ENCODE assay signal across 11 mouse cellular contexts in the genomic region with DNA sequence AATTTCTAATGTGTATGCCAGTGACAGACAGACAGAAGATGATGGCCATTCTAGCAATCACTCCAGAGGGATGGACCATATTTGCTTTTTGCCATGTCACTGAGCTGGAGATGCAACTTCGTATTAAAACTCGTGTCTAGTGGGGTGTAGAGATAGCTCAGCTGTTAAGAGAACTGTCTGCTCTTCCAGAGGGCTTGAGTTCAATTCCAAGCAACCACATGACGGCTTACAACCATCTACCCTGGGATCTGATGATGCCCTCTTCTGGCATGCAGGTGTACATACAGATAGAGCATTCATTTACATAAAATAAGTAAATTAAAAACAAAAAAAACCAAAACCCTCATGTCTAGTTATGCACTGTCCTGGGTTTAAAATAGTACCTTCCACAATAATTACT. TPM values are rescaled to one million over a fixed set of nuclear protein-coding genes. Genes with fewer than 3 reads are reported as not detected.
DNase-seq lines count a peak whose midpoint lies in the region; ATAC-seq lines count a peak whose summit lies in the region.
"Had no signal": no experiment of that assay in that cellular context is flagged by ENCODE, and none has a peak within 500 bp of the region (broad histone marks: within the 10 kb centered on the region; RNA-seq: fewer than 3 reads in every experiment).

No protein-coding gene starts in this region.

- DNase-seq in neural tube, embryonic 10.5 days (ENCODE audit: extremely low spot score, low spot score) = no peak
- DNase-seq in hindbrain, embryonic 14.5 days (ENCODE audit: low spot score) = no peak
- no peak for DNase-seq in cerebellum, adult 8-10 months
- DNase-seq: kidney, postnatal 14 days; right cerebral cortex, postnatal 4 days had no signal

- peak overlapping the region; percentile 75; the same call in 1 of the 2 replicates for H3K4me2 ChIP-seq in neural tube, embryonic 13.5 days
- peak overlapping the region; percentile 55 for H3K4me2 ChIP-seq in hindbrain, embryonic 14.5 days (replicated peaks)
- peak overlapping the region; percentile 58; the same call in 1 of the 2 replicates for H3K4me2 ChIP-seq in neural tube, embryonic 14.5 days (ENCODE audit: low read depth, low read length)

- H3K9me3 ChIP-seq in erythroblast, embryonic 14.5 days (ENCODE audit: control insufficient read depth, low read length) = no peaks in the 10 kb centered on the region
- H3K9me3 ChIP-seq in neural tube, embryonic 13.5 days = no peaks in the 10 kb centered on the region
- no peaks in the 10 kb centered on the region for H3K9me3 ChIP-seq in hindbrain, embryonic 14.5 days (ENCODE audit: control insufficient read depth, low read length)
- no peaks in the 10 kb centered on the region for H3K9me3 ChIP-seq in neural tube, embryonic 14.5 days (ENCODE audit: control insufficient read depth, low read length)
- H3K9me3 ChIP-seq: heart, embryonic 15.5 days had no signal

- 89% methylated on average over 3 of the region's 3 CpGs for WGBS in neural tube, embryonic 13.5 days
- WGBS in hindbrain, embryonic 14.5 days = 91% methylated on average over 3 of the region's 3 CpGs
- WGBS in neural tube, embryonic 14.5 days = 90% methylated on average over 3 of the region's 3 CpGs

- no peaks in the 10 kb centered on the region for H3K27me3 ChIP-seq in erythroblast, embryonic 14.5 days (ENCODE audit: control insufficient read depth)
- H3K27me3 ChIP-seq in neural tube, embryonic 13.5 days = no peaks in the 10 kb centered on the region
- no peaks in the 10 kb centered on the region for H3K27me3 ChIP-seq in hindbrain, embryonic 14.5 days (ENCODE audit: control insufficient read depth, insufficient read depth, low read length)
- H3K27me3 ChIP-seq in neural tube, embryonic 14.5 days (ENCODE audit: control insufficient read depth, insufficient read depth, low read length) = no peaks in the 10 kb centered on the region
- H3K27me3 ChIP-seq: heart, embryonic 15.5 days had no signal

- H3K9ac ChIP-seq in neural tube, embryonic 13.5 days = no peak overlapping the region
- peak overlapping the region; percentile 82; the same call in 1 of the 2 replicates for H3K9ac ChIP-seq in hindbrain, embryonic 14.5 days
- H3K9ac ChIP-seq in neural tube, embryonic 14.5 days (replicated peaks; ENCODE audit: low read depth, low read length) = no peak overlapping the region

- H3K4me1 ChIP-seq in erythroblast, embryonic 14.5 days (ENCODE audit: control insufficient read depth) = peaks cover 41% of the 10 kb centered on the region
- H3K4me1 ChIP-seq in neural tube, embryonic 13.5 days (replicated peaks) = peaks cover 25% of the 10 kb centered on the region
- peaks cover 22% of the 10 kb centered on the region for H3K4me1 ChIP-seq in hindbrain, embryonic 14.5 days (replicated peaks; ENCODE audit: control insufficient read depth, insufficient read depth, low read length)
- H3K4me1 ChIP-seq in neural tube, embryonic 14.5 days (ENCODE audit: control insufficient read depth, insufficient read depth, low read length) = peaks cover 8% of the 10 kb centered on the region; the same call in 1 of the 2 replicates

- peak overlapping the region; percentile 85 for H3K4me3 ChIP-seq in erythroblast, embryonic 14.5 days (replicated peaks)
- 0 out of 2 replicates have a peak overlapping the region, but pooled peaks have one; percentile 73 for H3K4me3 ChIP-seq in neural tube, embryonic 13.5 days
- H3K4me3 ChIP-seq in hindbrain, embryonic 14.5 days (replicated peaks; ENCODE audit: low read length) = peak overlapping the region; percentile 62; the same call in 1 of the 2 replicates
- H3K4me3 ChIP-seq in neural tube, embryonic 14.5 days (ENCODE audit: low read depth, low read length) = no peak overlapping the region

- no peak for ATAC-seq in erythroblast, adult 5-6 weeks (replicated peaks; ENCODE audit: low FRiP score, poor library complexity, severe bottlenecking)
- ATAC-seq in neural tube, embryonic 13.5 days (ENCODE audit: low read depth) = no peak
- no peak for ATAC-seq in hindbrain, embryonic 14.5 days (ENCODE audit: low FRiP score)
- no peak for ATAC-seq in neural tube, embryonic 14.5 days (ENCODE audit: low read depth)
- ATAC-seq in inflammation-experienced regulatory T-cells, adult 6 months = no peak

- peaks cover 6% of the 10 kb centered on the region; the same call in 1 of the 2 replicates for H3K36me3 ChIP-seq in erythroblast, embryonic 14.5 days (ENCODE audit: control insufficient read depth)
- no peaks in the 10 kb centered on the region for H3K36me3 ChIP-seq in neural tube, embryonic 13.5 days
- H3K36me3 ChIP-seq in hindbrain, embryonic 14.5 days (replicated peaks; ENCODE audit: control insufficient read depth, insufficient read depth) = no peaks in the 10 kb centered on the region
- no peaks in the 10 kb centered on the region for H3K36me3 ChIP-seq in neural tube, embryonic 14.5 days (ENCODE audit: control insufficient read depth, insufficient read depth, low read length)

- H3K27ac ChIP-seq in neural tube, embryonic 13.5 days (replicated peaks) = no peak overlapping the region
- H3K27ac ChIP-seq in hindbrain, embryonic 14.5 days = no peak overlapping the region
- no peak overlapping the region for H3K27ac ChIP-seq in neural tube, embryonic 14.5 days (ENCODE audit: low read depth, low read length)

RNA-seq across cellular contexts. Expression of a gene that starts 1.5 kb away (rescaled TPM):
- polyA plus RNA-seq in erythroblast, embryonic 14.5 days (2012) = 0.03 TPM in 1 of 2 replicates, not detected in the other
- 0.42 TPM in 1 of 2 replicates, not detected in the other for total RNA-seq in erythroblast, adult 5-6 weeks (2015; ENCODE audit: low replicate concordance)
- total RNA-seq in erythroblast, adult 5-6 weeks (2017; ENCODE audit: low replicate concordance) = 0.09 and 2.5 TPM in 2 replicates
- polyA plus RNA-seq in neural tube, embryonic 13.5 days (2015; fragmentation: Nextera tagmentation; extraction: Ambion mirVana) = 12.0 and 13.6 TPM in 2 replicates
- polyA plus RNA-seq in hindbrain, embryonic 14.5 days (2014; fragmentation: Nextera tagmentation; extraction: Ambion mirVana) = 13.3 and 14.0 TPM in 2 replicates
- polyA plus RNA-seq in neural tube, embryonic 14.5 days (2014; fragmentation: Nextera tagmentation; extraction: Ambion mirVana) = 13.8 and 14.5 TPM in 2 replicates
- polyA plus RNA-seq in inflammation-experienced regulatory T-cells, adult 6 months (2017; shearing (Covaris generic)) = 10 to 100 TPM in 1 of 3 experiments, 1 to 10 TPM in 2; 9.0 to 12.6 (median 9.4) TPM

RNA-seq across cellular contexts. Expression of a gene that starts 1.9 kb away (rescaled TPM):
- 0.11 and 0.15 TPM in 2 replicates for polyA plus RNA-seq in erythroblast, embryonic 14.5 days (2012)
- total RNA-seq in erythroblast, adult 5-6 weeks (2015; ENCODE audit: low replicate concordance) = 15.7 and 22.7 TPM in 2 replicates
- total RNA-seq in erythroblast, adult 5-6 weeks (2017; ENCODE audit: low replicate concordance) = 3.8 and 7.0 TPM in 2 replicates
- polyA plus RNA-seq in neural tube, embryonic 13.5 days (2015; fragmentation: Nextera tagmentation; extraction: Ambion mirVana) = 32.4 and 33.7 TPM in 2 replicates
- polyA plus RNA-seq in hindbrain, embryonic 14.5 days (2014; fragmentation: Nextera tagmentation; extraction: Ambion mirVana) = 34.0 and 36.4 TPM in 2 replicates
- 35.7 and 37.3 TPM in 2 replicates for polyA plus RNA-seq in neural tube, embryonic 14.5 days (2014; fragmentation: Nextera tagmentation; extraction: Ambion mirVana)
- polyA plus RNA-seq in inflammation-experienced regulatory T-cells, adult 6 months (2017; shearing (Covaris generic)) = 10 to 100 TPM; 27.5 to 34.2 (median 33.8) TPM

Comparison
In these comparisons a context has a peak if more than half of its experiments do, and no peak if none do; other contexts are left out.
1. RNA of a gene that starts 1.9 kb away (polyA plus RNA-seq): 35.7 to 37.3 TPM in neural tube, embryonic 14.5 days, 34.0 to 36.4 TPM in hindbrain, embryonic 14.5 days, 27.5 to 34.2 TPM in inflammation-experienced regulatory T-cells, adult 6 months and 32.4 to 33.7 TPM in neural tube, embryonic 13.5 days; 0.11 to 0.15 TPM in erythroblast, embryonic 14.5 days; every median in the first group is over 10 times any median in the second.
2. Peak in every context shown above with its lines, with median percentiles within 50 percentile points of each other: H3K4me2 ChIP-seq.